In genomic region chr6:61217717-61218116, GRCm38 (mm10) we compare ENCODE assay signal across 15 mouse cellular contexts. TPM values are rescaled to one million over a fixed set of nuclear protein-coding genes. Genes with fewer than 3 reads are reported as not detected.
"Had no signal": no experiment of that assay in that cellular context is flagged by ENCODE, and none has a peak within 500 bp of the region (broad histone marks: within the 10 kb centered on the region; RNA-seq: fewer than 3 reads in every experiment).

No protein-coding gene starts in this region.

- H3K27me3 ChIP-seq: kidney, embryonic 15.5 days; limb, embryonic 15.5 days; liver, embryonic 12.5 days; midbrain, embryonic 12.5 days; neural tube, embryonic 15.5 days had no signal

- H3K36me3 ChIP-seq: kidney, embryonic 15.5 days; limb, embryonic 15.5 days; liver, embryonic 12.5 days; midbrain, embryonic 12.5 days; neural tube, embryonic 15.5 days had no signal

- H3K9me3 ChIP-seq: kidney, embryonic 15.5 days; limb, embryonic 15.5 days; liver, embryonic 12.5 days; midbrain, embryonic 12.5 days; neural tube, embryonic 15.5 days had no signal

- H3K27ac ChIP-seq: kidney, embryonic 15.5 days; limb, embryonic 15.5 days; liver, embryonic 12.5 days; macrophage; midbrain, embryonic 12.5 days; neural tube, embryonic 15.5 days had no signal

- H3K4me3 ChIP-seq: kidney, embryonic 15.5 days; limb, embryonic 15.5 days; liver, embryonic 12.5 days; midbrain, embryonic 12.5 days; neural tube, embryonic 15.5 days had no signal

- H3K4me1 ChIP-seq: liver, embryonic 12.5 days; midbrain, embryonic 12.5 days had no signal

- H3K4me2 ChIP-seq: kidney, embryonic 15.5 days; limb, embryonic 15.5 days; liver, embryonic 12.5 days; lung, embryonic 14.5 days; midbrain, embryonic 12.5 days; neural tube, embryonic 15.5 days had no signal

- DNase-seq: kidney, adult 2 months; kidney, postnatal 14 days; layer of hippocampus, adult 9-11 months; layer of hippocampus, postnatal 36 days; lung, embryonic 14.5 days; lung, postnatal 10 days; thymus, postnatal 4 days had no signal

- ATAC-seq: intestine, embryonic 16.5 days; liver, embryonic 12.5 days had no signal

- H3K9ac ChIP-seq: kidney, embryonic 15.5 days; limb, embryonic 15.5 days; liver, embryonic 12.5 days; lung, embryonic 14.5 days; midbrain, embryonic 12.5 days; neural tube, embryonic 15.5 days had no signal

RNA-seq across cellular contexts. Expression of gene Ccser1, which starts 37.6 kb away (rescaled TPM):
- total RNA-seq: megakaryocyte-erythroid progenitor cell, adult 5-6 weeks had no signal
- polyA plus RNA-seq: macrophage had no signal
